Mouse (Mus musculus) cerebellum, adult 9-10 months (tissue): ENCODE data around the gene P2rx1.
A peak's percentile ranks its signal among the peaks of the same experiment; 100 is the strongest.

ENCODE experiments used
- DNase-seq: peaks from one replicate; pipeline ENCODE4 v3.0.0; 2022

Gene P2rx1

GRCm38 (mm10) chr11:73023827-73024226 lies 24.9 kb downstream of the P2rx1 start:
- DNase-seq: no peak

GRCm38 (mm10) chr11:73024236-73024904 lies 25.5 kb downstream of the P2rx1 start:
- DNase-seq: no peak

GRCm38 (mm10) chr11:73026961-73027360 lies 28.1 kb downstream of the P2rx1 start:
- DNase-seq: no peak

- peak; percentile 94 for DNase-seq
These were observed 32.1 kb downstream of the P2rx1 start for GRCm38 (mm10) chr11:73030821-73031498.

GRCm38 (mm10) chr11:73031536-73031935 lies 32.6 kb downstream of the P2rx1 start:
- DNase-seq: no peak

GRCm38 (mm10) chr11:73036077-73036476 lies 37.2 kb downstream of the P2rx1 start:
- DNase-seq: peak; percentile 10

- peak; percentile 15 for DNase-seq
These were observed 38.0 kb downstream of the P2rx1 start for GRCm38 (mm10) chr11:73036889-73037288.

GRCm38 (mm10) chr11:73037691-73038090 lies 38.8 kb downstream of the P2rx1 start:
- DNase-seq: peak; percentile 9

- DNase-seq: peak; percentile 61
These were observed 40.3 kb downstream of the P2rx1 start for GRCm38 (mm10) chr11:73039102-73039799.

GRCm38 (mm10) chr11:73044229-73044755 lies 45.4 kb downstream of the P2rx1 start:
- peak; percentile 13 for DNase-seq

GRCm38 (mm10) chr11:73044789-73045188 lies 45.9 kb downstream of the P2rx1 start:
- DNase-seq: peak; percentile 15

GRCm38 (mm10) chr11:73047542-73047996 lies 48.7 kb downstream of the P2rx1 start, which contains the start of gene Ncbp3:
Gene Ncbp3 (plus strand): TSS chr11:73047783.
- peak; percentile 97 for DNase-seq

- no peak for DNase-seq
These were observed 49.4 kb downstream of the P2rx1 start for GRCm38 (mm10) chr11:73048030-73048876.

GRCm38 (mm10) chr11:73049335-73049734 lies 50.4 kb downstream of the P2rx1 start:
- peak; percentile 85 for DNase-seq

GRCm38 (mm10) chr11:73052795-73053194 lies 53.9 kb downstream of the P2rx1 start:
- DNase-seq: no peak

GRCm38 (mm10) chr11:73057701-73058100 lies 58.8 kb downstream of the P2rx1 start:
- no peak for DNase-seq

- no peak for DNase-seq
These were observed 60.7 kb downstream of the P2rx1 start for GRCm38 (mm10) chr11:73059630-73060029.

- DNase-seq: no peak
These were observed 62.5 kb downstream of the P2rx1 start for GRCm38 (mm10) chr11:73061413-73061812.
